Mouse (Mus musculus) olfactory bulb, adult 2 months (tissue): ENCODE data around the gene Stat3. TPM values are rescaled to one million over a fixed set of nuclear protein-coding genes. Genes with fewer than 3 reads are reported as not detected.
A peak's percentile ranks its signal among the peaks of the same experiment; 100 is the strongest.

ENCODE experiments used
- H3K27ac ChIP-seq: fragments of 200-500 bp; 2 replicates; pipeline ENCODE4 v1.5.1; 2012; ENCODE audit warnings: low read depth, low read length; ENCODE audit not compliant: insufficient read depth
- H3K4me1 ChIP-seq: fragments of 200-500 bp; 2 replicates; pipeline ENCODE4 v1.6.1; 2012; ENCODE audit warnings: low read length; ENCODE audit not compliant: control insufficient read depth, insufficient read depth
- H3K4me3 ChIP-seq: fragments of 200-500 bp; 2 replicates; pipeline ENCODE4 v1.5.1; 2012; ENCODE audit warnings: mild to moderate bottlenecking, low read depth, low read length, moderate library complexity; ENCODE audit not compliant: insufficient read depth
- CTCF ChIP-seq: fragments of 200-500 bp; IDR thresholded peaks from 2 replicates; pipeline ENCODE4 v1.5.1; 2012; ENCODE audit warnings: low read depth, mild to moderate bottlenecking, low read length, moderate library complexity; ENCODE audit not compliant: insufficient read depth
- POLR2A ChIP-seq: fragments of 200-500 bp; IDR thresholded peaks from 2 replicates; pipeline ENCODE4 v1.6.1; 2012; ENCODE audit warnings: mild to moderate bottlenecking, low read depth, low read length, moderate library complexity; ENCODE audit not compliant: insufficient read depth
- WGBS: fragments of 180-500 bp; shearing (Covaris S2); methylation state at CpG from one replicate; pipeline ENCODE4 v1.1.7; 2018; 5-methylcytosine and 5-hydroxymethylcytosine counted together
- polyA plus RNA-seq: library from polyadenylated mRNA; stranded (reverse); fragments of >200 nt; gene quantifications from 2 replicates; pipeline ENCODE4 v1.2.4, GENCODE M21; 2012; ENCODE audit warnings: low replicate concordance; ENCODE audit not compliant: missing spikeins, insufficient read depth, insufficient read length

The Stat3 gene
- polyA plus RNA-seq, 1 experiment: not detected

DNA sequence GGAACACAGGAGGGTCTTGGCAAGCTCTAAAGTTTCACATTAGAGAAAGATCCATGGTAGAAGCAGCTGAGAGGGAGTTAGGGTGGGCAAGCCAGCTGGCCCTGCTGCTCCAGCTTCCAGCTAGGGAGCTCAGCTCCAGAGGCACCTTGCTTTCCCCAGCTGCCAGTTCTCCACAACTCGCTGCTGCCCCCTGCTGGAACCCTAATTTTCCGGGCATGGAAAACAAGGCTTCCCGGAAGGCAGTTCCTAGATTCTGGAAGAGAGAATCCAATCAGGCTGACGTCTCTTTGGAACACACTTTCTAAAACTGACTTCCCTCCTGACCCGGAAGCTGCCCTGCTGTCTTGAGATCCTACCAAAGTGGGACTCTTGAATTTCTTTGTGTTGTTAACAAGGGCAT, 17.9 kb upstream of the Stat3 start:
- Histone ChIP-seq H3K4me3 (no peak overlapping the region), H3K27ac (no peak overlapping the region), H3K4me1 (peaks cover 11% of the 10 kb centered on the region)
- WGBS: 2% methylated on average over 5 of the region's 5 CpGs
- TF ChIP-seq POLR2A (no peak), CTCF (peak; percentile 83)

DNA sequence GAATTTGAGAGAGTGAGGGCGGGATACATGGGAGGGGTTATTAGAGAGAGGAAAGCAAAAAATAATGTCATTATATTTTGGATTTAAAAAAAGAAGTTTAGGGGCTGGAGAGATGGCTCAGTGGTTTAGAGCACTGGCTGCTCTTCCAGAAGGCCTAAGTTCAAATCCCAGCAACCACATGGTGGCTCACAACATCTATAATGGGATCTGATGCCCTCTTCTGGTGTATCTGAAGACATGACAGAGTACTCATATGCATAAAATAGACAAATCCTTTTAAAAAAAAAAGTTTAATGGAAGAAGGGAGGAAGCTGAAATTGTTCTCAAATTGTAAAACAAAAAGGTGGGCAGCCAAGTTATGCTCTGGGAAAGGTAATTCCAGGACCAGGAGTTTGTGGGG, 10.2 kb upstream of the Stat3 start:
- 100% methylated on average over 1 of the region's 1 CpGs for WGBS
- TF ChIP-seq POLR2A (no peak), CTCF (no peak)
- no peak overlapping the region for H3K27ac ChIP-seq
- H3K4me1 ChIP-seq: no peaks in the 10 kb centered on the region; the same call in 1 of the 2 replicates
- no peak overlapping the region for H3K4me3 ChIP-seq

DNA sequence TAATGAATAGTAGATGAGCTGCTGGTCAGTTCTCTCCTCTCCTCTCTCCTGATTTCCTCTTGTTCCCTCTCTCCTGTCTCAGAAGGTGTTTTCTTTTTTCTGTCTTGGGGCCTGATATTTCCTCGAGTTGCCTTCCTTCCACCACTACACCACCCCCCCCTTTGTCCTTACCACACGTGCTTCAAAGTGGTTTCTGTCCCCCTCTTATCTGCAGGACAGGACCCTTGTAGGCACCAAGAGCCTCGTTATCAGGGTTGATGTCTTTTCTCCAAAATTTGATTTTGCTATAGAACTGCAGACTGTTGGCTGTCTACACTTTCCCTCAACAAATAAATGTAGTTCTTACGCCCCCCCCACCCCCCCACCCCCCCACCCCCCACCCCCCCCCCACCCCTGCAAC, 9.0 kb upstream of the Stat3 start:
- no peak for TF ChIP-seq CTCF
- TF ChIP-seq POLR2A: no peak
- WGBS: 48% methylated on average over 4 of the region's 4 CpGs
- H3K4me3 ChIP-seq: no peak overlapping the region
- no peak overlapping the region for H3K27ac ChIP-seq
- no peaks in the 10 kb centered on the region; the same call in 1 of the 2 replicates for H3K4me1 ChIP-seq

DNA sequence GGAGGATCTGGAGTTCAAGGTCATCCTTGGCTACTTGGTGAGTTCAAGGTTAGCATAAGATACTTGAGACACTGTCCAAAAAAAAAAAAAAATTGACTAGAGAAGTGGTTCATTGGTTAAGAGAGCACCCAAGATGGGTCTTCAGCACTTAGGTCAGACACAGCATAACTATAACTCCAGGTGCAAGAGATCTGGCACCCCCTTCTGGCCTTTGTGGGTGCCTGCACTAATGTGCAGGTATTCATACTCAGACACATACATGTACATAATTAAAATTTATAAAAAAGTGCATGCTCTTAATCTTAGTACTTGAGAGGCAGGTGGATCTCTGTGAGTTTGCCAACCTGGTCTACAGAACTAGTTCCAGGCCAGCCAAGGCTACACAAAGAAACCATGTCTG, 8.2 kb upstream of the Stat3 start:
- H3K4me1 ChIP-seq: no peaks in the 10 kb centered on the region; the same call in 1 of the 2 replicates
- H3K4me3 ChIP-seq: no peak overlapping the region
- no peak overlapping the region for H3K27ac ChIP-seq
- TF ChIP-seq POLR2A (no peak), CTCF (no peak)

DNA sequence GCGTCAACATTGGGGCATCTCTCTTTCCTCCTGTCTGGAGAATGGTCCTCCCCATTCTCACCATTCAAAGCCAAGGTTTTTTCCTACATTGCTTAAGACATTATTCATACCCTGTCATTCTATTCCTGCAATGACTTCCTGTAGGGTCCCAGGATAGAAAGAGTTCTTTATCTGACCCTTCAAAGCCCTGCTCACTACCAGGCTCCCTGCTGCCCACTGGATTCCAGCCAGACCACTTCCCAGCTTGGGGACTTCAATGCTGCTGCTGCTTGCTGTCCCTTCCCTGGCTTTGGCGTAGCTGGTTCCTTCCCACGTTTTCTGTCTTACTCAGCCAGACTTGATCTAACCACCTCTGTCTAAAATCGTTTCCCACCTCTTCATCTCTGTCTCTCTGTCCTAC, 7.5 kb upstream of the Stat3 start:
- WGBS: 36% methylated on average over 4 of the region's 4 CpGs
- no peak overlapping the region for H3K27ac ChIP-seq
- H3K4me1 ChIP-seq: no peaks in the 10 kb centered on the region
- TF ChIP-seq CTCF: no peak
- TF ChIP-seq POLR2A: no peak
- H3K4me3 ChIP-seq: no peak overlapping the region

DNA sequence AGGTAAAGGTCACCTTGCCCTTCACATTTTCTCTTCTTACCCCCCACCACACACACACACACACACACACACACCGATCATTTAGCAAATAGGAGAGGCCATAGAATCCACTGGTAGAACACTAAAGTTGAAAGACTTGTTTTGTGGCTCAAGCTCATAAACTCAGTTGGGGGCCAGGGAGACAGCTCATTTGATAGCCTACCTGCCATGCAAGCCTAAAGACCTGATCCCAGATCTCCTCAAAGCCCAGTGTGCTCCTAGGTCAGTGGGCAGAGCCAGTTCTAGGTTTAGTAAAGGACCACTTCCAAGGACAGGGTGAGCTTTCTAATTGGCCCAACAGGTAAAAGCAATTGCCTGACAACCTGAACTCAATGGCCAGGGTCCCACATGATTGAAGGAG, 3.0 kb upstream of the Stat3 start:
- WGBS: 94% methylated on average over 1 of the region's 1 CpGs

DNA sequence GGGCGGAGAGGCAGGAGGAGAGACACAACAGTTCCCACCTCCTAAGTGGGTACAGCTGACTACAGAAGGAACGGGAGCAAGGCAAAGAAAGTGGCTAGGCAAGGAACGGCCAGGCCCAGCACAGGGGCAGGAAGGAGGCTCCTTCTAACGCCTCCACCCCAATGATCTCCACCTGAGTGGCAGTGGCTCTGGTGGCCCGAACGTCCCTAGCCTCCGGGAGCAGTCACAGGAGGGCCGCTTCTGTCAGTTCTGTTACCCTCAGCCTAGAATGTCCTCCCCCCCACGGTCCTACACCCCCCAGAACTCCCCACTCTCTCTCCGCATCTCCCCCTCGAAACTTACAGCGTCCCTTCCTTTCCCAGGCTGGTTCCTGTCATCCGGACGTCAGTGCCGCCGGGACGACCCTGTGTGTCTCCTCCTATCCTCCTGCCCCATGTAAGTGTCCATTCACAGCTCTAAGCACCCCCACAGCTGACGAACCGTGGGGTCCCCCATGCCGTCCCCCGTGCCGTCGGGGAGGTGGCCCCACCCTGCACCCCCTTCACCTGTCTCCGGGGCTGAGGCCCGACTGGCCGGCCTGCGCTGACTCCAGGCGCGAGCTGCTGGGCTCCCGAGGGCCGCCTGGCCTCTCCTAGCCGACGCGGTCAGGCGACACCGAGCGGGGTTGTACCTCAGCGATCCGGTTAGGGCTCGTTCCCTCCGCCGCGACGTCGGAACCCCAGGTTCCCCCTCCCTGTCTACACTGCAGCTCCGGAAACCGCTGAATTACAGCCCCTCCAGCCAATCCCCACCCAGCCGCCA, 429 bp downstream of the Stat3 start:
- H3K27ac ChIP-seq: peak overlapping the region; percentile 54
- H3K4me1 ChIP-seq: peaks cover 5% of the 10 kb centered on the region; the same call in 1 of the 2 replicates
- peak overlapping the region; percentile 61 for H3K4me3 ChIP-seq
- TF ChIP-seq CTCF (no peak), POLR2A (peak; percentile 69)
- WGBS: 1% methylated on average over 47 of the region's 48 CpGs

More for the DNA sequence above, 3.0 kb upstream of the Stat3 start:
- H3K4me1 ChIP-seq: no peaks in the 10 kb centered on the region
- TF ChIP-seq POLR2A (no peak), CTCF (no peak)
- H3K4me3 ChIP-seq: no peak overlapping the region
- no peak overlapping the region for H3K27ac ChIP-seq

DNA sequence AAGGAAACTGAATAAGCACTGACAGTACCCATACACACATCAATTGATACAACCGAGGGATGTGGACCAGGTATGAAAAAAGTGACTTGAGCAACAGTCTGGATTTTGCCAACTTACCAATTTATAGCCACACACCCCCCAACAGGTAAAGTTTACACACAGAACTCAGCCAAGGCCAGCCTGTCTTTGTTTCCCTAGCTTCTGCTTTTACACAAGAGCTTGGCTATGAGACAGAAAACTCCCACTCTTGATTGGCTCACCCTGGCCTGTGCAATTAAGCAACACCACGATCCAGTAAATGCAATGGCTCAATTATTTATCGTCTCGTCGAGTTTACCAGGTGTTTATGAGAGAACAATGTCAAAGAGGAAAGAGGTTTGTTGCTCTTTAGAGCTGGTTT, 1.2 kb downstream of the Stat3 start:
- no peak overlapping the region for H3K4me3 ChIP-seq
- TF ChIP-seq POLR2A (no peak), CTCF (no peak)
- H3K4me1 ChIP-seq: peaks cover 5% of the 10 kb centered on the region; the same call in 1 of the 2 replicates
- H3K27ac ChIP-seq: no peak overlapping the region
- 2% methylated on average over 5 of the region's 5 CpGs for WGBS

DNA sequence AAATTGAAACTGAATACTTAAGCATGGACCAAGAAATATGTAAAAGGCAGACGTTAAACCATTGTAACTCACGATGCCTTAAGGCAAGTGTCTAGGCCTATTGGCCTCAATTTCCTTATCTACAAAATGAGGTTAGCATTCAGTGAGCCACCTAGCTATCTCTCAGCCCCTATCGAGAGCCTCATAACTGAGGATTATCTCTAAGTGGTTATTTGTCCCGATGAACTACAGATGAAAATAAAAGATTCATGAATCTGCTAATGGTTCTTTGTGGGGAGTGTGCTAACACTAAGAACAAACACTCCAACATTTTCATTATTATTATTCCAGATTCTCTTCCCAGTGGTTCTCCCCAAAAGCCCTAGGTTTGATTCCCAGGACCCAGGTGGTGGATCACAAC, 2.0 kb downstream of the Stat3 start:
- H3K4me1 ChIP-seq: peaks cover 5% of the 10 kb centered on the region; the same call in 1 of the 2 replicates
- no peak overlapping the region for H3K4me3 ChIP-seq
- TF ChIP-seq POLR2A (no peak), CTCF (no peak)
- WGBS: 71% methylated on average over 4 of the region's 4 CpGs
- H3K27ac ChIP-seq: no peak overlapping the region
